Mouse (Mus musculus): ENCODE data around the gene Ankrd24. TPM values are rescaled to one million over a fixed set of nuclear protein-coding genes. Genes with fewer than 3 reads are reported as not detected.
A peak's percentile ranks its signal among the peaks of the same experiment; 100 is the strongest.
"Not testable (repeated sequence)": the region's sequence is repeated elsewhere in the genome, so short reads cannot be mapped to it uniquely, and the experiment has no call there.

Gene Ankrd24
- polyA plus RNA-seq, 1 experiment from 2014 or later: 12.1 TPM

GRCm38 (mm10) chr10:81638101-81638500 is 9.8 kb downstream of the Ankrd24 start:
- H3K4me3 ChIP-seq: no peak overlapping the region
- no peak for ATAC-seq (ENCODE audit: low FRiP score, low read depth)
- H3K9ac ChIP-seq: no peak overlapping the region
- H3K4me1 ChIP-seq: peaks cover 31% of the 10 kb centered on the region
- H3K27ac ChIP-seq: no peak overlapping the region
- H3K9me3 ChIP-seq: no peaks in the 10 kb centered on the region
- no peaks in the 10 kb centered on the region for H3K27me3 ChIP-seq
- H3K4me2 ChIP-seq (replicated peaks): no peak overlapping the region
- H3K36me3 ChIP-seq: no peaks in the 10 kb centered on the region
- 66% methylated on average over 6 of the region's 6 CpGs for WGBS

GRCm38 (mm10) chr10:81640825-81641224 is 12.5 kb downstream of the Ankrd24 start:
- peaks cover 19% of the 10 kb centered on the region for H3K4me1 ChIP-seq
- 39% methylated on average over 4 of the region's 4 CpGs for WGBS
- H3K27me3 ChIP-seq: not testable (repeated sequence)

GRCm38 (mm10) chr10:81641566-81641965 is 13.2 kb downstream of the Ankrd24 start:
- Histone ChIP-seq H3K9me3 (no peaks in the 10 kb centered on the region), H3K9ac (peak overlapping the region; percentile 94; the same call in 1 of the 2 replicates), H3K27me3 (no peaks in the 10 kb centered on the region), H3K27ac (no peak overlapping the region), H3K4me2 (replicated peaks) (0 out of 2 replicates have a peak overlapping the region, but pooled peaks have one; percentile 93), H3K4me1 (peaks cover 19% of the 10 kb centered on the region), H3K4me3 (no peak overlapping the region), H3K36me3 (no peaks in the 10 kb centered on the region)
- WGBS: 91% methylated on average over 2 of the region's 2 CpGs
- ATAC-seq (ENCODE audit: low FRiP score, low read depth): no peak

More at GRCm38 (mm10) chr10:81640825-81641224, 12.5 kb downstream of the Ankrd24 start:
- not testable (repeated sequence) for ATAC-seq (ENCODE audit: low FRiP score, low read depth); H3K4me2 ChIP-seq (replicated peaks); H3K27ac ChIP-seq; H3K9me3 ChIP-seq; H3K4me3 ChIP-seq; H3K36me3 ChIP-seq
- H3K9ac ChIP-seq: 0 out of 2 replicates have a peak overlapping the region, but pooled peaks have one; percentile 19

GRCm38 (mm10) chr10:81641978-81642647 is 13.8 kb downstream of the Ankrd24 start:
- Histone ChIP-seq H3K9ac (peak overlapping the region; percentile 94), H3K4me3 (peak overlapping the region; percentile 81), H3K27me3 (no peaks in the 10 kb centered on the region), H3K27ac (peak overlapping the region; percentile 22; the same call in 1 of the 2 replicates), H3K9me3 (no peaks in the 10 kb centered on the region), H3K36me3 (no peaks in the 10 kb centered on the region), H3K4me1 (peaks cover 19% of the 10 kb centered on the region), H3K4me2 (replicated peaks) (peak overlapping the region; percentile 93)
- no peak for ATAC-seq (ENCODE audit: low FRiP score, low read depth)
- WGBS: 79% methylated on average over 8 of the region's 8 CpGs

GRCm38 (mm10) chr10:81642648-81643448 is 14.5 kb downstream of the Ankrd24 start:
- peak overlapping the region; percentile 94 for H3K9ac ChIP-seq
- H3K27me3 ChIP-seq: no peaks in the 10 kb centered on the region
- H3K4me3 ChIP-seq: peak overlapping the region; percentile 81
- H3K4me1 ChIP-seq: peaks cover 19% of the 10 kb centered on the region
- no peaks in the 10 kb centered on the region for H3K9me3 ChIP-seq
- 21% methylated on average over 24 of the region's 24 CpGs for WGBS
- peak overlapping the region; percentile 98 for H3K27ac ChIP-seq
- no peaks in the 10 kb centered on the region for H3K36me3 ChIP-seq
- peak overlapping the region; percentile 93 for H3K4me2 ChIP-seq (replicated peaks)
- no peak; the same call in 1 of the 2 replicates for ATAC-seq (ENCODE audit: low FRiP score, low read depth)

GRCm38 (mm10) chr10:81643449-81644055 is 15.2 kb downstream of the Ankrd24 start:
- H3K9me3 ChIP-seq: no peaks in the 10 kb centered on the region
- peak overlapping the region; percentile 94 for H3K9ac ChIP-seq
- ATAC-seq (ENCODE audit: low FRiP score, low read depth): peak; percentile 92
- under 1% methylated on average over 75 of the region's 75 CpGs for WGBS
- peak overlapping the region; percentile 93 for H3K4me2 ChIP-seq (replicated peaks)
- H3K27ac ChIP-seq: peak overlapping the region; percentile 98
- H3K4me1 ChIP-seq: peaks cover 19% of the 10 kb centered on the region
- no peaks in the 10 kb centered on the region for H3K36me3 ChIP-seq
- peak overlapping the region; percentile 81 for H3K4me3 ChIP-seq
- H3K27me3 ChIP-seq: no peaks in the 10 kb centered on the region

GRCm38 (mm10) chr10:81644162-81644561 is 15.8 kb downstream of the Ankrd24 start:
- WGBS: 65% methylated on average over 2 of the region's 2 CpGs
- no peaks in the 10 kb centered on the region for H3K9me3 ChIP-seq
- H3K4me3 ChIP-seq: peak overlapping the region; percentile 81
- peak overlapping the region; percentile 93 for H3K4me2 ChIP-seq (replicated peaks)
- H3K27me3 ChIP-seq: no peaks in the 10 kb centered on the region
- peaks cover 19% of the 10 kb centered on the region for H3K4me1 ChIP-seq
- no peaks in the 10 kb centered on the region for H3K36me3 ChIP-seq
- ATAC-seq (ENCODE audit: low FRiP score, low read depth): no peak
- peak overlapping the region; percentile 98; the same call in 1 of the 2 replicates for H3K27ac ChIP-seq
- H3K9ac ChIP-seq: peak overlapping the region; percentile 94

GRCm38 (mm10) chr10:81644716-81645115 is 16.4 kb downstream of the Ankrd24 start:
- H3K27me3 ChIP-seq: no peaks in the 10 kb centered on the region
- H3K4me2 ChIP-seq (replicated peaks): peak overlapping the region; percentile 93; the same call in 1 of the 2 replicates
- 91% methylated on average over 18 of the region's 18 CpGs for WGBS
- H3K27ac ChIP-seq: no peak overlapping the region
- no peaks in the 10 kb centered on the region for H3K36me3 ChIP-seq
- H3K9me3 ChIP-seq: no peaks in the 10 kb centered on the region
- H3K4me1 ChIP-seq: peaks cover 19% of the 10 kb centered on the region
- no peak for ATAC-seq (ENCODE audit: low FRiP score, low read depth)
- no peak overlapping the region for H3K9ac ChIP-seq
- no peak overlapping the region for H3K4me3 ChIP-seq

- H3K4me2 ChIP-seq (replicated peaks): no peak overlapping the region
- H3K36me3 ChIP-seq: 0 out of 2 replicates have a peak, but pooled peaks cover under 1% of the 10 kb centered on the region
- no peak overlapping the region for H3K4me3 ChIP-seq
- 88% methylated on average over 4 of the region's 4 CpGs for WGBS
- H3K27me3 ChIP-seq: no peaks in the 10 kb centered on the region
- ATAC-seq (ENCODE audit: low FRiP score, low read depth): no peak
- H3K27ac ChIP-seq: no peak overlapping the region
- H3K4me1 ChIP-seq: peaks cover 23% of the 10 kb centered on the region
- H3K9me3 ChIP-seq: no peaks in the 10 kb centered on the region
- no peak overlapping the region for H3K9ac ChIP-seq
Observed at GRCm38 (mm10) chr10:81645391-81645790, 17.1 kb downstream of the Ankrd24 start.

GRCm38 (mm10) chr10:81646015-81646555 is 17.7 kb downstream of the Ankrd24 start:
- no peak for ATAC-seq (ENCODE audit: low FRiP score, low read depth)
- H3K4me2 ChIP-seq (replicated peaks): no peak overlapping the region
- no peak overlapping the region for H3K4me3 ChIP-seq

GRCm38 (mm10) chr10:81648803-81649775 is 20.7 kb downstream of the Ankrd24 start, which contains the start of gene Gm10778:
Gm10778 (plus strand) TSS chr10:81649059.
- 3% methylated on average over 42 of the region's 52 CpGs for WGBS
- not testable (repeated sequence) for H3K4me1 ChIP-seq, H3K27me3 ChIP-seq
- Histone ChIP-seq H3K9ac (peak within 1 kb of the TSS; percentile 70), H3K27ac (peak within 1 kb of the TSS; percentile 81; the same call in 1 of the 2 replicates), H3K9me3 (peaks cover 11% of the 10 kb centered on the region; the same call in 1 of the 2 replicates), H3K36me3 (peaks cover 29% of the 10 kb centered on the region), H3K4me2 (replicated peaks) (peak within 1 kb of the TSS; percentile 66), H3K4me3 (peak within 1 kb of the TSS; percentile 56)
- ATAC-seq (ENCODE audit: low FRiP score, low read depth): peak; percentile 93

More at GRCm38 (mm10) chr10:81646015-81646555, 17.7 kb downstream of the Ankrd24 start:
- H3K4me1 ChIP-seq: peaks cover 23% of the 10 kb centered on the region
- no peak overlapping the region for H3K27ac ChIP-seq
- no peaks in the 10 kb centered on the region for H3K27me3 ChIP-seq
- H3K36me3 ChIP-seq: peaks cover 8% of the 10 kb centered on the region; the same call in 1 of the 2 replicates
- no peaks in the 10 kb centered on the region for H3K9me3 ChIP-seq
- 82% methylated on average over 7 of the region's 7 CpGs for WGBS
- H3K9ac ChIP-seq: no peak overlapping the region

All from limb, embryonic 13.5 days (tissue).